Mouse (Mus musculus): ENCODE results near the gene Sbno2.

Gene Sbno2

DNA sequence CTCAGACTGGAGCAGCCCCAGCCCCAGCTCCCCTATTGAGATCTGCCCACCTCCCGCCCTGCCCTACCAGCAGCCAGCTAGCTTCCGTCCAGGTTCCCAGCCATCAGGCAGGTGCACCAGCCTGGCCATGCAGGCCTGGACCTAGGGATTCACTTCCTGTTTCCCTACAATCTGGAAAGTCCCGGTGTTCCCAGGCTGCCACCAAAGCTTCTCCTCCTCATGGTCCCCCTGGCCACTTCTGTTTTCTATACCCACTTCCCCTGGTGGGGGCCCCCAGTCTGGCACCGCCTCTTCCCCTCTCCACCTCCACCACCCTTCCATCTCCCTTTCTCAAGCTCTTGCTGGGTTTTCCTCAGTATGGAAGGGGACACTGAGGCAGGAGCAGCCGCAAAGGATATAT is at the start of gene Sbno2:
Gene Sbno2 (minus strand): TSS at position 112 of the 400 bp plus-strand sequence.
- peak; percentile 33 to 40 for DNase-seq

- DNase-seq, result no peak
Measured at GRCm38 (mm10) chr10:80154384-80154783, 49.0 kb upstream of the Sbno2 start.

DNA sequence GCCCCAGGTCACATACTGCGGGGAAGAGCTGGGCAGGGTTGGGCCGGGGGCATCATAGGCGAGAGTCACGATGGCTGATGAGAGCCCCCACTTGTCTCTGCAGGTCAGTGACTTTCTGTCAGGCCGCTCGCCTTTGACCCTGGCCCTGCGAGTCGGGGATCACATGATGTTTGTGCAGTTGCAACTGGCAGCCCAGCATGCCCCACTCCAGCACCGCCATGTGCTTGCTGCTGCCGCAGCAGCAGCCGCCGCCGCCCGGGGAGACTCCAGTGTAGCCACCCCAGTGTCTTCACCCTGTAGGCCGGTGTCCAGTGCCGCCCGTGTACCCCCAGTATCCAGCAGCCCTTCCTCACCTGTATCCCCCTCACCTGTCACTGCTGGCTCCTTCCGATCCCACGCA is 48.3 kb upstream of the Sbno2 start:
- no peak for DNase-seq

- DNase-seq, result peak; percentile 56 to 57
Measured at GRCm38 (mm10) chr10:80152873-80153260, 47.5 kb upstream of the Sbno2 start.

- peak; percentile 53 to 55 for DNase-seq
Measured at GRCm38 (mm10) chr10:80152071-80152872, 46.9 kb upstream of the Sbno2 start.

DNA sequence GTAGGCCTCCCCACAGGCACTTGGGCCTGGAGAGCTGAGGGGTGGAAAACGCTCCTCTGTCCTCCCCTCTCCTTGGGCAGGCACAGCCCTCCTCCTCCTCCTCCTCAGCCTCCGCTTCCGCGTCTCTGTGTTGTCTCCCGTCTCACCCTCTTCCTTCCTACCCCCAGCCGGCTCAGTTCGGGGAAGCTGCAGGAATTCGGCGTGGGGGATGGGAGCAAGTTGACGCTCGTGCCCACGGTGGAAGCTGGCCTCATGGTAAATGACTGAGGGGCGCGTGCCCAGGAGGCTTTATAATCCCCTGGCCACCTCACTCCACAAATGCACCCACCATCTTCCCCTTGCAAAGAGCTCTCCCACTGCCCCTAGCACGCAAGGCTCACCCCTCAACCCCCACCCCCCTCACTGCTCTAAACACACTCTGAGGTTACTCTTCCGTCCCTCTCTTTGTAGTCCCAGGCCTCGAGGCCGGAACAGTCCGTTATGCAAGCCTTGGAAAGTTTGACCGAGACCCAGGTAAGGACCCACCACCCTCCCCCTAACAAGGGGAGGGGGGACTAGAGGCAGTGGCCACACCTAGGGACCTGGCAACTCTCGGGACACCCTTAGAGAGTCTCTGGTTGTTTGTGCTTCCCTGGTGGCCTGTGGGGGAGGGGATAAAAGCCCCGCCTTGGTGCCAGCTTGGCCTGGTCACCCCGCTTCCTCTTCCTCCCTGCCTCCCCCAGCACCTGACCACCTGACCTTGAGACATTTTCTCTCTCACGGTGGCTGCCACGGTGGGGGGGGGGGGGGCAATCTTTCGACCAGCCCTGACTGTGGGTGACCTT is 46.1 kb upstream of the Sbno2 start:
- peak; percentile 73 to 75 for DNase-seq

GRCm38 (mm10) chr10:80150226-80151210 is 45.1 kb upstream of the Sbno2 start:
- DNase-seq, result peak; percentile 70 to 72

DNA sequence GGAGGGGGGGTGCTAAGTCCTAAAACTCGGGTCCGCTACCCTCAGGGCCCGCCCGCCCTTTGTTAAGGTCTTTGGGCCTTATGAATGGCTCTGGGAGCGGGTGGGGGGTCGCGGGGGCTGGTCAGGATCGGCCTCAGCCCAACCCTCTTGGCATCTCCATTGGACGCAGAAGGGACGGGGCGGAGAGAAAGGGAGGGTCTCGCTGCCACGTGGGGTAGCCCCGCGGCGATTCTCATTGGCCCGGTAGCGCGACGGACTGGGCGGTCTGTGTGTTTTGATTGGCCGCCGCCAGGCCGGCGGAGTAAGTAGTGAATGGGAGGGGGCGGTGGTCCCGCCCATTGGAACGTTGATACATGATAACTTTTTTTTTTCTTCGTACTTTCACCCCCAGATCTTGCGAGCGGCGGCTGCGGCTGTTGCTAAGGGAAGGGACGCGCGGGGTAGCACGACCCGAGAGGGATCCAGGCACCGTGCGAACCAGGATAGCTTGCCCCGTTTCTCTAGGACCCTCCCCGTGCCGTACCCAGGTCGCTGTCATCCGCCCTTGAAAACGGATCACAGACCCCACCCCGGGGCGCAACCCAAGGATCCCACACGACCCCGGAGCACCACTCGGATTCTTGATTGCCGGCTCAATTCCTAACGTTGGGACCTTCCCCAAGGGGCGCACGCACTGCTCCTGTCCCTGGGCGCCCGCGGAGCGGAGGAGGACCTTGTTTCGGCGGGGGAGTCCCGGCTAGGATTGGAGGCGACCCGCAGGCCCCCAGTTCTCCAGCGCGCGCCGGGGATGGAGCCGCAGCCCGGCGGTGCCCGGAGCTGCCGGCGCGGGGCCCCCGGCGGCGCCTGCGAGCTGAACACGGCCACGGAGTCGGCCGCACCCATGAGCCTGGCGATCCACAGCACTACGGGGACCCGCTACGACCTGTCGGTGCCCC is 44.2 kb upstream of the Sbno2 start:
- DNase-seq, result peak; percentile 90 to 97

DNA sequence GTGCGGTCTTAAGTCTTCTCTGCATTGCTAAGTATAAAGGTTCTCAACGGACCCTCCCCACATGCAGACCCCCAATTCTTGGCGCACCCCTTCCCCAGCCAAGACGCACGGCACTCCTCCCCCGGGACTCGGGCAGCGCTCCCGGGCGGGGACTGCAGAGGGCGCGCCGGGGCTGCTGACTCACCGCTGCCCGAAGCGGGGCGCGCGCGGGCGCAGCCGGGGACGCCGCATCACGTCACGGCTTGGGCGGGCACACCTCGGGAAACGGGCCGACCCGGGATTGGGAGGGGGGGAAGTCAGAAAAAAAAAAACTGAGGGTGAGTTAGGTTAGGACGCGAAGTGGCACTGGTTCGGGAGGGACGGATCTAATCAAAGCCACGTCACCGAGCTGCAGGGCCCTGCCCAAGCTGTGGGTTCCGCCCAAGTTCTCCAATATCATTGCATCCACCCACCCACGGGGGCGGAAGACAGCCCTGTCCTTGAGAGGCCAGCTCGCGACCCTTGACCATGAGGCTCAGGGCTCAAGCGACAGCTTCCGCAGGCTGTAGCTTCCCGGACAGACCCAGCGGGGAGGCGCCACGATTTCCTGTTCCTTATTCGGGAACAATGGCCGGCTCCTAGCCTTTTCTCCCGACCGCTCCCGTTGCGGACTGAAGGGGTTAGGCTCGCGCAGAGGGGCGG is 43.4 kb upstream of the Sbno2 start:
- peak; percentile 87 to 96 for DNase-seq

- DNase-seq, result peak; percentile 59 to 65
Measured at GRCm38 (mm10) chr10:80147719-80148601, 42.6 kb upstream of the Sbno2 start, which contains the start of gene Midn. Gene Midn (plus strand): TSS chr10:80148272.

- DNase-seq, result no peak
Measured at GRCm38 (mm10) chr10:80147146-80147718, 41.9 kb upstream of the Sbno2 start.

DNA sequence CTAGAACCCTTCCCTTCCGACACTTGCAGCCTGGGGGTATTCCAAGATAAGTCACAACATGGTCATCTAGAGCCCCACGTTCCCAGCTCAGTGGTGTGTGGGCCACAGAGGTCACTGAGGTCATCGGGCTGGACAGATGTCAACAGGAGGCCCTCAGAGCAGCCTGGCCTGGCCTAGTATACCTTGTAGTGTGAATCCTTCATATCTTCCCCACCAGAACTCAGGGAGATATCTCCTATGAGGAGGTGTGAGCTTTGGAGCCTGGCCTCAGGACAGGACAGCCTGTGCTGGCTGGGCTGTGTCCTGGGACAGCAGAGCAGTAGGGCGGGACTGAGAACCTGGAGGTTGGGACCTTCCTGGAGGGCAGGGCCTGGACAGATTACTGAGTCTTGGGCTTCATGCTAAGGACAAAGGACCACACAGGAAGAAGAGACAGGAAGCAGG is 41.2 kb upstream of the Sbno2 start:
- no peak for DNase-seq

- no peak for DNase-seq
Measured at GRCm38 (mm10) chr10:80145896-80146295, 40.5 kb upstream of the Sbno2 start.

GRCm38 (mm10) chr10:80144864-80145838 is 39.8 kb upstream of the Sbno2 start:
- DNase-seq, result peak; percentile 68 to 84

DNA sequence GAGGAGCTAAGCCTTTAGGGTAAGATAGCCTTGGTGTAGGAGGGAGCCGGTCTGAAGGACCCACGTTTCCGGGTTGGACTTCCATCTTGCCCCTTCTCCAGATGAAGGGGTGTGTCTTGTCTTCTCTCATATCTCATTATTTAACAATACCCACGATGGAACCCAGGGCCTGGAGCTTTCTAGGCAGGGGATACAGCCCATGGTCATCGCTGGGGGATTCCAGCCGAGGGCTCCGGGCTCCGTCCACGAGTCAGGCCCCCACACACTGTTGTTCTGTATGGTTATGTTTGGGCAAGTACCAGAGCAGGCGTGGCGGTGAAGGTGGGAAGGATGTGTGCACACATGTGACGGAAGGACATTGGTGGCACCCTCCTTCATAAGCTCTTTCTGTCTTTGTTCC is 38.8 kb upstream of the Sbno2 start:
- DNase-seq, result no peak

GRCm38 (mm10) chr10:80143664-80144063 is 38.3 kb upstream of the Sbno2 start:
- DNase-seq, result no peak

GRCm38 (mm10) chr10:80142530-80142925 is 37.2 kb upstream of the Sbno2 start:
- no peak for DNase-seq

All from spleen, adult 18-20 months (tissue).